Mouse (Mus musculus): Measurements from ENCODE around the gene Mbd6. TPM values are rescaled to one million over a fixed set of nuclear protein-coding genes. Genes with fewer than 3 reads are reported as not detected.
"Not testable (repeated sequence)": the region's sequence is repeated elsewhere in the genome, so short reads cannot be mapped to it uniquely, and the experiment has no call there.

Mbd6 gene
- polyA plus RNA-seq, 1 experiment from 2014 or later = 17.5 TPM

GRCm38 (mm10) chr10:127310523-127311475, 22.0 kb upstream of the Mbd6 start:
- Histone ChIP-seq H3K4me1 (replicated peaks; ENCODE audit: control insufficient read depth, insufficient read depth, low read length) (peaks cover 4% of the 10 kb centered on the region; the same call in 1 of the 2 replicates), H3K36me3 (ENCODE audit: control insufficient read depth, insufficient read depth, low read length) (peaks cover 10% of the 10 kb centered on the region; the same call in 1 of the 2 replicates), H3K9me3 (ENCODE audit: control insufficient read depth, low read length) (no peaks in the 10 kb centered on the region), H3K4me3 (ENCODE audit: low read depth, low read length) (peak overlapping the region; percentile 85), H3K9ac (ENCODE audit: low read depth, low read length) (peak overlapping the region; percentile 75), H3K27me3 (ENCODE audit: control insufficient read depth, insufficient read depth, low read length) (no peaks in the 10 kb centered on the region), H3K4me2 (replicated peaks; ENCODE audit: low read depth, low read length) (peak overlapping the region; percentile 51), H3K27ac (ENCODE audit: low read depth, low read length) (peak overlapping the region; percentile 68)
- 38% methylated on average over 23 of the region's 23 CpGs for WGBS
- ATAC-seq (ENCODE audit: low FRiP score) (peak; percentile 53), DNase-seq (ENCODE audit: low spot score) (no peak)

- WGBS = 96% methylated on average over 3 of the region's 3 CpGs
- H3K9ac ChIP-seq (ENCODE audit: low read depth, low read length); H3K27me3 ChIP-seq (ENCODE audit: control insufficient read depth, insufficient read depth, low read length); H3K27ac ChIP-seq (ENCODE audit: low read depth, low read length); DNase-seq (ENCODE audit: low spot score); ATAC-seq (ENCODE audit: low FRiP score); H3K9me3 ChIP-seq (ENCODE audit: control insufficient read depth, low read length); H3K4me2 ChIP-seq (replicated peaks; ENCODE audit: low read depth, low read length); H3K4me3 ChIP-seq (ENCODE audit: low read depth, low read length); H3K4me1 ChIP-seq (replicated peaks; ENCODE audit: control insufficient read depth, insufficient read depth, low read length): not testable (repeated sequence)
- peaks cover 14% of the 10 kb centered on the region; the same call in 1 of the 2 replicates for H3K36me3 ChIP-seq (ENCODE audit: control insufficient read depth, insufficient read depth, low read length)
These were observed 20.3 kb upstream of the Mbd6 start for GRCm38 (mm10) chr10:127309167-127309566.

- Histone ChIP-seq H3K4me2 (replicated peaks; ENCODE audit: low read depth, low read length) (no peak overlapping the region), H3K4me1 (replicated peaks; ENCODE audit: control insufficient read depth, insufficient read depth, low read length) (no peaks in the 10 kb centered on the region), H3K36me3 (ENCODE audit: control insufficient read depth, insufficient read depth, low read length) (peaks cover 21% of the 10 kb centered on the region), H3K27me3 (ENCODE audit: control insufficient read depth, insufficient read depth, low read length) (no peaks in the 10 kb centered on the region), H3K27ac (ENCODE audit: low read depth, low read length) (no peak overlapping the region), H3K4me3 (ENCODE audit: low read depth, low read length) (no peak overlapping the region), H3K9me3 (ENCODE audit: control insufficient read depth, low read length) (no peaks in the 10 kb centered on the region), H3K9ac (ENCODE audit: low read depth, low read length) (no peak overlapping the region)
- no peak for ATAC-seq (ENCODE audit: low FRiP score)
- DNase-seq (ENCODE audit: low spot score) = no peak
- 94% methylated on average over 11 of the region's 11 CpGs for WGBS
These were observed 14.3 kb upstream of the Mbd6 start for GRCm38 (mm10) chr10:127303136-127303535.

GRCm38 (mm10) chr10:127300361-127300760, 11.5 kb upstream of the Mbd6 start:
- 93% methylated on average over 6 of the region's 6 CpGs for WGBS
- no peak overlapping the region for H3K9ac ChIP-seq (ENCODE audit: low read depth, low read length)
- H3K9me3 ChIP-seq (ENCODE audit: control insufficient read depth, low read length) = no peaks in the 10 kb centered on the region
- H3K36me3 ChIP-seq (ENCODE audit: control insufficient read depth, insufficient read depth, low read length) = peaks cover 22% of the 10 kb centered on the region
- no peak overlapping the region for H3K27ac ChIP-seq (ENCODE audit: low read depth, low read length)
- no peaks in the 10 kb centered on the region for H3K27me3 ChIP-seq (ENCODE audit: control insufficient read depth, insufficient read depth, low read length)
- no peaks in the 10 kb centered on the region for H3K4me1 ChIP-seq (replicated peaks; ENCODE audit: control insufficient read depth, insufficient read depth, low read length)
- no peak for DNase-seq (ENCODE audit: low spot score)
- H3K4me3 ChIP-seq (ENCODE audit: low read depth, low read length) = no peak overlapping the region
- no peak for ATAC-seq (ENCODE audit: low FRiP score)
- no peak overlapping the region for H3K4me2 ChIP-seq (replicated peaks; ENCODE audit: low read depth, low read length)

- Histone ChIP-seq H3K4me3 (ENCODE audit: low read depth, low read length) (no peak overlapping the region), H3K9ac (ENCODE audit: low read depth, low read length) (no peak overlapping the region), H3K4me2 (replicated peaks; ENCODE audit: low read depth, low read length) (no peak overlapping the region), H3K27me3 (ENCODE audit: control insufficient read depth, insufficient read depth, low read length) (no peaks in the 10 kb centered on the region), H3K4me1 (replicated peaks; ENCODE audit: control insufficient read depth, insufficient read depth, low read length) (no peaks in the 10 kb centered on the region), H3K9me3 (ENCODE audit: control insufficient read depth, low read length) (no peaks in the 10 kb centered on the region), H3K27ac (ENCODE audit: low read depth, low read length) (no peak overlapping the region), H3K36me3 (ENCODE audit: control insufficient read depth, insufficient read depth, low read length) (peaks cover 20% of the 10 kb centered on the region)
- ATAC-seq (ENCODE audit: low FRiP score) (no peak), DNase-seq (ENCODE audit: low spot score) (no peak)
- WGBS = 87% methylated on average over 16 of the region's 16 CpGs
These were observed 8.4 kb upstream of the Mbd6 start for GRCm38 (mm10) chr10:127297015-127297871.

- WGBS = 95% methylated on average over 24 of the region's 24 CpGs
- DNase-seq (ENCODE audit: low spot score) = no peak
- Histone ChIP-seq H3K36me3 (ENCODE audit: control insufficient read depth, insufficient read depth, low read length) (peaks cover 16% of the 10 kb centered on the region), H3K9me3 (ENCODE audit: control insufficient read depth, low read length) (no peaks in the 10 kb centered on the region), H3K4me2 (replicated peaks; ENCODE audit: low read depth, low read length) (no peak overlapping the region), H3K27ac (ENCODE audit: low read depth, low read length) (no peak overlapping the region), H3K27me3 (ENCODE audit: control insufficient read depth, insufficient read depth, low read length) (no peaks in the 10 kb centered on the region), H3K4me3 (ENCODE audit: low read depth, low read length) (no peak overlapping the region), H3K9ac (ENCODE audit: low read depth, low read length) (no peak overlapping the region), H3K4me1 (replicated peaks; ENCODE audit: control insufficient read depth, insufficient read depth, low read length) (no peaks in the 10 kb centered on the region; the same call in 1 of the 2 replicates)
- ATAC-seq (ENCODE audit: low FRiP score) = no peak
These were observed 7.4 kb upstream of the Mbd6 start for GRCm38 (mm10) chr10:127295986-127296794.

GRCm38 (mm10) chr10:127294895-127295510, 6.2 kb upstream of the Mbd6 start:
- Histone ChIP-seq H3K27me3 (ENCODE audit: control insufficient read depth, insufficient read depth, low read length) (no peaks in the 10 kb centered on the region), H3K4me2 (replicated peaks; ENCODE audit: low read depth, low read length) (no peak overlapping the region), H3K9ac (ENCODE audit: low read depth, low read length) (no peak overlapping the region), H3K27ac (ENCODE audit: low read depth, low read length) (no peak overlapping the region), H3K9me3 (ENCODE audit: control insufficient read depth, low read length) (no peaks in the 10 kb centered on the region), H3K4me3 (ENCODE audit: low read depth, low read length) (no peak overlapping the region), H3K4me1 (replicated peaks; ENCODE audit: control insufficient read depth, insufficient read depth, low read length) (no peaks in the 10 kb centered on the region; the same call in 1 of the 2 replicates), H3K36me3 (ENCODE audit: control insufficient read depth, insufficient read depth, low read length) (peaks cover 12% of the 10 kb centered on the region)
- ATAC-seq (ENCODE audit: low FRiP score) (no peak), DNase-seq (ENCODE audit: low spot score) (no peak)
- 92% methylated on average over 10 of the region's 10 CpGs for WGBS
